Mouse (Mus musculus) G1E (cell line): ENCODE data around the gene Nnmt.

Source experiments
- CTCF ChIP-seq: IDR thresholded peaks from 2 replicates; pipeline ENCODE4 v1.5.1; 2012; ENCODE audit warnings: low read depth, low read length, inconsistent platforms, mixed read lengths
- POLR2AphosphoS5 ChIP-seq: IDR thresholded peaks from 2 replicates; pipeline ENCODE4 v1.6.1; 2012; ENCODE audit warnings: low read depth, low read length, inconsistent platforms; ENCODE audit not compliant: insufficient replicate concordance

- TF ChIP-seq CTCF (0 out of 2 replicates have a peak, but pooled peaks have one; percentile 29), POLR2AphosphoS5 (no peak)
Measured at GRCm38 (mm10) chr9:48559482-48560139, 45.3 kb downstream of the Nnmt start.
